Mouse (Mus musculus): ENCODE results near the gene Tbxa2r.

GRCm38 (mm10) chr10:81365073-81365472, 36.5 kb downstream of the Tbxa2r start:
- TF ChIP-seq CTCF (IDR thresholded peaks at IDR 0.05; ENCODE audit: low read depth, low read length) = no peak
- TF ChIP-seq POLR2A (IDR thresholded peaks at IDR 0.05; ENCODE audit: extremely low read depth, insufficient read depth, low read length) = no peak
